In the genomic region with DNA sequence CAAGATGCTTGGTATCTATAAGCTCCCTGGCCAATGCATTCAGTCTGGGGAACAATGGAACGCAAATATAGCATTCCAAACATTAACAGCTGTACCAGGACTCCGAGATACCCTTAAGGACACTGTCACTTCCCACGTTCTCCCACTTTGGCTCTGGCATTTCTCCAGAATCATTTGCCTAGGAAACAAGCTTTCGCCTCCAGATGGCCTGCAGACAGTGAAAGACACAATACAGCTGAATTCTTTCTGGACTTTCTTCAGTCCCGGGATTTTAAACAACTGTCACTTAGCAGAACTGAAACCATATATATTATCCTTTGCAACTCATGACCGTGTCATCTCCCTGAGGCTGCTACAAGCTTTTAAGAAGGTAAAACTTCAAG, we compare ENCODE assay signal across 10 mouse cellular contexts.
DNase-seq lines count a peak whose midpoint lies in the region; ATAC-seq lines count a peak whose summit lies in the region.
"Had no signal": no experiment of that assay in that cellular context is flagged by ENCODE, and none has a peak within 500 bp of the region (broad histone marks: within the 10 kb centered on the region; RNA-seq: fewer than 3 reads in every experiment).

No protein-coding gene starts in this region.

- ATAC-seq in frontal cortex, adult (ENCODE audit: low TSS enrichment): peak; percentile 62
- ATAC-seq in monocyte, adult 5-6 weeks (replicated peaks; ENCODE audit: insufficient number of reproducible peaks, low FRiP score, low TSS enrichment, poor library complexity, severe bottlenecking): no peak
- ATAC-seq: midbrain, embryonic 15.5 days had no signal

- DNase-seq in frontal cortex, postnatal 25 days (ENCODE audit: low spot score in 2 of 2): no peak
- DNase-seq in layer of hippocampus, adult 9-11 months: peak; percentile 21
- no peak for DNase-seq in layer of hippocampus, postnatal 14 days (ENCODE audit: low spot score in 2 of 2)
- DNase-seq in brain, adult 2 months (ENCODE audit: low read depth, low spot score): peak; percentile 85
- peak; percentile 41 to 46 for DNase-seq in left cerebral cortex, postnatal 14 days (ENCODE audit: low spot score in 2 of 2)
- DNase-seq in urinary bladder, postnatal 14 days (ENCODE audit: low spot score): no peak
- DNase-seq: kidney, adult 9 months had no signal

- intact Hi-C loops in left cerebral cortex, postnatal 14 days (cut with DNase I): loop anchor here (10.0 kb wide), 1 partner anchor 88 kb away; the partner anchor contains the start of gene Reps2

Comparison
In these comparisons a context has a peak if more than half of its experiments do, and no peak if none do; other contexts are left out.
1. DNase-seq: peak in layer of hippocampus, adult 9-11 months (single experiment), brain, adult 2 months (single experiment) and left cerebral cortex, postnatal 14 days (2 of 2); none in frontal cortex, postnatal 25 days (0 of 2), layer of hippocampus, postnatal 14 days (0 of 2) and urinary bladder, postnatal 14 days (single experiment).